Mouse (Mus musculus) liver, postnatal 0 days (tissue): ENCODE measurements around the gene Cenpp.

Source experiments
- CTCF ChIP-seq: sonication (generic); IDR thresholded peaks from 2 replicates; pipeline ENCODE4 v1.5.1; 2016; ENCODE audit warnings: antibody characterized with exemption, low read depth
- EP300 ChIP-seq: IDR thresholded peaks from 2 replicates; pipeline ENCODE4 v1.6.1; 2016; ENCODE audit warnings: antibody characterized with exemption, low read depth, mild to moderate bottlenecking

DNA sequence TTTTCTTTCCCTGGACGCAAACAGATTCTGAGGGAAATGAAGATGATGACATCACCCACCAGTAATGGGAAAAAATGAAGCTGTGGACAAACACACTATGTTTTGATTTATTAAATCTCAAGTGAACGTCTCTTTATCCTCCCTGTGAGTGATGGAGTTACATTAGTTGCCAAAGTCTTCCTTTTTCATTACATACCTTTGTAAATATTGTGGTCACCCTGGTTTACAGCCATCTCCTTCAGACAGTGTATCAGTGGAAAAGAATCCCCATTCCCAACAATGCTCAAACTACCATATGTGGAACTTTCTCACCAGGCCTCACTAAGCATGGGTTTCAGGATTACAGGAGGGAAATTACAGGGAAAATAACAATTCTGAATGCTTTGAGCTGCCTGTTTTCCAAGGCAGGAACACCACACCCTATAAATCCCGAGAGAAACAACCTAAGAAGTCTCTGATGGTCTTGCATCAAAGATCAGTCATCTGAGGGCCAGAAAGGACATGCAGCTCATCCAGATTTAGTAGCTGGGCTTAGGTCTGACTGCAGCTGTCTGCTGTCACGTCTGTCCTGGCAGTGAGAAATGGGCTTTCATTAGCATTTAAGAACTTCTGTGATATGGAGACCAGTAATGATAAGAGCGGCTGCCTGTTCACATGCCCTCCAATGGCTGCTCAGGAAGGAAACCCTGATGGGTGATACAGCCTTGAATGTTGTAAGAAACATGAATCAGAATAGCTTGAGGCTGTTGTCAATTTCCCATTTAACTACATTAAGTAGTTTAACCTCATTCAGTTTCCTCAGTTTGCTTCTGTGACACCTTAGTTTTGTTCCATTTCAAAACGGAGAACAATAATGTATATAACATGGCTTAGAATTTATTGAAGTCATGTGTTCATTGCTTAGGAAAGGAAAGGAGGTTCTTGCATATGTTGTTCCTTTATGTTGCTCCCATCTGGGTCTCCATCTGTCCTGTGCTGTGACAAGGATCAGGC, 159.9 kb downstream of the Cenpp start, which contains the start of gene Tes3-ps:
- no peak for TF ChIP-seq CTCF
- TF ChIP-seq EP300: no peak
